Mouse (Mus musculus) lung, embryonic 16.5 days (tissue): ENCODE results near the gene Grin2c. TPM values are rescaled to one million over a fixed set of nuclear protein-coding genes. Genes with fewer than 3 reads are reported as not detected.

ENCODE experiments used
- ATAC-seq: fragments of 200-750 bp; cut with Nextera tagmentation; 2 replicates; pipeline ENCODE4 v1.8.0; 2017; ENCODE audit warnings: low read depth, mild to moderate bottlenecking, moderate library complexity
- H3K27ac ChIP-seq: fragments of 300-500 bp; sonication (generic); 2 replicates; pipeline ENCODE4 v1.5.1; 2014; ENCODE audit warnings: mild to moderate bottlenecking, control low read depth, low read length
- H3K27me3 ChIP-seq: fragments of 300-500 bp; sonication (generic); 2 replicates; pipeline ENCODE4 v1.6.1; 2014; ENCODE audit warnings: low read depth, low read length, mixed read lengths; ENCODE audit not compliant: control insufficient read depth, insufficient read depth
- H3K36me3 ChIP-seq: fragments of 300-500 bp; sonication (generic); 2 replicates; pipeline ENCODE4 v1.6.1; 2014; ENCODE audit warnings: low read length; ENCODE audit not compliant: control insufficient read depth, insufficient read depth
- H3K4me1 ChIP-seq: fragments of 300-500 bp; sonication (generic); replicated peaks from 2 replicates; pipeline ENCODE4 v1.6.1; 2014; ENCODE audit warnings: low read length, mixed read lengths; ENCODE audit not compliant: control insufficient read depth, insufficient read depth
- H3K4me2 ChIP-seq: fragments of 300-500 bp; sonication (generic); 2 replicates; pipeline ENCODE4 v1.6.1; 2014; ENCODE audit warnings: low read depth, low read length, control low read depth
- H3K4me3 ChIP-seq: fragments of 300-500 bp; sonication (generic); 2 replicates; pipeline ENCODE4 v1.5.1; 2014; ENCODE audit warnings: mild to moderate bottlenecking, low read length, control low read depth
- H3K9ac ChIP-seq: fragments of 300-500 bp; sonication (generic); 2 replicates; pipeline ENCODE4 v1.6.1; 2014; ENCODE audit warnings: low read length, control low read depth
- H3K9me3 ChIP-seq: fragments of 300-500 bp; sonication (generic); 2 replicates; pipeline ENCODE4 v1.6.1; 2016; ENCODE audit warnings: low read length; ENCODE audit not compliant: control insufficient read depth
- WGBS: fragments of 180-500 bp; shearing (Covaris S2); extraction: QIAGEN DNeasy Blood & Tissue Kit; methylation state at CpG from one replicate; pipeline ENCODE4 v1.1.7; 2014; 5-methylcytosine and 5-hydroxymethylcytosine counted together
- polyA plus RNA-seq: library from polyadenylated mRNA; unstranded; fragments of >200 nt; fragmentation: Nextera tagmentation; extraction: Ambion mirVana; gene quantifications from 2 replicates; pipeline ENCODE4 v1.2.1, GENCODE M21; 2015

Grin2c gene
- polyA plus RNA-seq, 1 experiment from 2014 or later, result 0.06 TPM

GRCm38 (mm10) chr11:115243783-115244182 is 23.3 kb downstream of the Grin2c start:
- H3K27ac ChIP-seq, result no peak overlapping the region
- no peak overlapping the region for H3K4me3 ChIP-seq
- no peaks in the 10 kb centered on the region for H3K4me1 ChIP-seq
- no peaks in the 10 kb centered on the region for H3K9me3 ChIP-seq
- peaks cover 26% of the 10 kb centered on the region for H3K27me3 ChIP-seq
- H3K36me3 ChIP-seq, result no peaks in the 10 kb centered on the region
- no peak overlapping the region for H3K9ac ChIP-seq
- 89% methylated on average over 12 of the region's 12 CpGs for WGBS
- no peak for ATAC-seq
- no peak overlapping the region for H3K4me2 ChIP-seq

GRCm38 (mm10) chr11:115242746-115243145 is 24.3 kb downstream of the Grin2c start:
- H3K4me1 ChIP-seq, result no peaks in the 10 kb centered on the region
- no peaks in the 10 kb centered on the region for H3K9me3 ChIP-seq
- 50% methylated on average over 3 of the region's 3 CpGs for WGBS
- no peak overlapping the region for H3K4me3 ChIP-seq
- no peak overlapping the region for H3K27ac ChIP-seq
- no peak for ATAC-seq
- H3K9ac ChIP-seq, result no peak overlapping the region
- H3K27me3 ChIP-seq, result peaks cover 16% of the 10 kb centered on the region
- H3K36me3 ChIP-seq, result no peaks in the 10 kb centered on the region
- no peak overlapping the region for H3K4me2 ChIP-seq

GRCm38 (mm10) chr11:115241402-115241801 is 25.6 kb downstream of the Grin2c start:
- 81% methylated on average over 11 of the region's 11 CpGs for WGBS
- Histone ChIP-seq H3K27ac (no peak overlapping the region), H3K27me3 (peaks cover 2% of the 10 kb centered on the region; the same call in 1 of the 2 replicates), H3K4me3 (no peak overlapping the region), H3K4me1 (no peaks in the 10 kb centered on the region), H3K9ac (no peak overlapping the region), H3K9me3 (no peaks in the 10 kb centered on the region), H3K4me2 (no peak overlapping the region), H3K36me3 (no peaks in the 10 kb centered on the region)
- no peak for ATAC-seq

- Histone ChIP-seq H3K4me3 (no peak overlapping the region), H3K27ac (no peak overlapping the region), H3K4me2 (no peak overlapping the region), H3K4me1 (peaks cover 11% of the 10 kb centered on the region), H3K9me3 (no peaks in the 10 kb centered on the region), H3K36me3 (no peaks in the 10 kb centered on the region), H3K9ac (no peak overlapping the region), H3K27me3 (no peaks in the 10 kb centered on the region)
- ATAC-seq, result no peak
- WGBS, result 12% methylated on average over 5 of the region's 5 CpGs
Measured at GRCm38 (mm10) chr11:115236570-115236969, 30.5 kb downstream of the Grin2c start.

- H3K27me3 ChIP-seq, result no peaks in the 10 kb centered on the region
- H3K4me2 ChIP-seq, result no peak overlapping the region
- ATAC-seq, result peak; percentile 26; the same call in 1 of the 2 replicates
- no peak overlapping the region for H3K27ac ChIP-seq
- H3K9ac ChIP-seq, result no peak overlapping the region
- H3K4me1 ChIP-seq, result peaks cover 13% of the 10 kb centered on the region
- WGBS, result 58% methylated on average over 15 of the region's 15 CpGs
- H3K36me3 ChIP-seq, result no peaks in the 10 kb centered on the region
- no peaks in the 10 kb centered on the region for H3K9me3 ChIP-seq
- H3K4me3 ChIP-seq, result no peak overlapping the region
Measured at GRCm38 (mm10) chr11:115234320-115235044, 32.6 kb downstream of the Grin2c start.

GRCm38 (mm10) chr11:115233526-115234290 is 33.3 kb downstream of the Grin2c start:
- Histone ChIP-seq H3K27me3 (no peaks in the 10 kb centered on the region), H3K9me3 (no peaks in the 10 kb centered on the region), H3K4me3 (no peak overlapping the region), H3K4me2 (no peak overlapping the region), H3K36me3 (no peaks in the 10 kb centered on the region), H3K9ac (no peak overlapping the region), H3K27ac (no peak overlapping the region), H3K4me1 (peaks cover 13% of the 10 kb centered on the region)
- no peak for ATAC-seq
- 67% methylated on average over 20 of the region's 20 CpGs for WGBS

GRCm38 (mm10) chr11:115232889-115233288 is 34.2 kb downstream of the Grin2c start:
- Histone ChIP-seq H3K9ac (no peak overlapping the region), H3K4me2 (no peak overlapping the region), H3K27ac (no peak overlapping the region), H3K4me3 (no peak overlapping the region), H3K36me3 (no peaks in the 10 kb centered on the region), H3K27me3 (no peaks in the 10 kb centered on the region), H3K4me1 (peaks cover 13% of the 10 kb centered on the region), H3K9me3 (no peaks in the 10 kb centered on the region)
- 95% methylated on average over 5 of the region's 5 CpGs for WGBS
- no peak for ATAC-seq

- H3K9ac ChIP-seq, result no peak overlapping the region
- no peak for ATAC-seq
- no peaks in the 10 kb centered on the region for H3K36me3 ChIP-seq
- H3K4me3 ChIP-seq, result no peak overlapping the region
- peaks cover 13% of the 10 kb centered on the region for H3K4me1 ChIP-seq
- H3K9me3 ChIP-seq, result no peaks in the 10 kb centered on the region
- H3K27me3 ChIP-seq, result no peaks in the 10 kb centered on the region
- H3K27ac ChIP-seq, result peak overlapping the region; percentile 1; the same call in 1 of the 2 replicates
- H3K4me2 ChIP-seq, result no peak overlapping the region
- 56% methylated on average over 9 of the region's 9 CpGs for WGBS
Measured at GRCm38 (mm10) chr11:115231924-115232323, 35.1 kb downstream of the Grin2c start.

GRCm38 (mm10) chr11:115231168-115231915 is 35.7 kb downstream of the Grin2c start:
- Histone ChIP-seq H3K9ac (no peak overlapping the region), H3K4me3 (no peak overlapping the region), H3K9me3 (no peaks in the 10 kb centered on the region), H3K27ac (peak overlapping the region; percentile 1; the same call in 1 of the 2 replicates), H3K4me2 (no peak overlapping the region), H3K36me3 (no peaks in the 10 kb centered on the region), H3K4me1 (peaks cover 13% of the 10 kb centered on the region), H3K27me3 (no peaks in the 10 kb centered on the region)
- 56% methylated on average over 14 of the region's 14 CpGs for whole genome bisulfite sequencing
- no peak for ATAC-seq
